Mouse (Mus musculus): ENCODE data around the gene Icam4. TPM values are rescaled to one million over a fixed set of nuclear protein-coding genes. Genes with fewer than 3 reads are reported as not detected.

Icam4 gene
- not detected in 2 replicates for polyA plus RNA-seq (2012; ENCODE audit: insufficient read depth, insufficient read length, low replicate concordance, missing spikeins)

- H3K27ac ChIP-seq (ENCODE audit: insufficient read depth, low read depth, low read length), result peak within 1 kb of the TSS; percentile 25; the same call in 1 of the 2 replicates
- H3K4me1 ChIP-seq (ENCODE audit: control insufficient read depth, insufficient read depth, low read length), result peaks cover 42% of the 10 kb centered on the region
- 4% methylated on average over 37 of the region's 37 CpGs for WGBS
- H3K4me3 ChIP-seq (ENCODE audit: insufficient read depth, low read depth, low read length), result peak within 1 kb of the TSS; percentile 43
- TF ChIP-seq POLR2A (IDR thresholded peaks at IDR 0.05; ENCODE audit: insufficient read depth, low read depth, low read length) (no peak), CTCF (IDR thresholded peaks at IDR 0.05; ENCODE audit: insufficient read depth, low read depth, low read length) (peak; percentile 75; the same call in 1 of the 2 replicates)
These were observed at the start of gene Icam4 for GRCm38 (mm10) chr9:21029291-21030054. Gene Icam4 (plus strand): TSS chr9:21029373.

- no peak overlapping the region for H3K4me3 ChIP-seq (ENCODE audit: insufficient read depth, low read depth, low read length)
- no peak for TF ChIP-seq CTCF (IDR thresholded peaks at IDR 0.05; ENCODE audit: insufficient read depth, low read depth, low read length)
- no peak for TF ChIP-seq POLR2A (IDR thresholded peaks at IDR 0.05; ENCODE audit: insufficient read depth, low read depth, low read length)
- peaks cover 13% of the 10 kb centered on the region for H3K4me1 ChIP-seq (ENCODE audit: control insufficient read depth, insufficient read depth, low read length)
- 90% methylated on average over 7 of the region's 7 CpGs for WGBS
- H3K27ac ChIP-seq (ENCODE audit: insufficient read depth, low read depth, low read length), result no peak overlapping the region
These were observed 49.4 kb upstream of the Icam4 start for GRCm38 (mm10) chr9:20979769-20980168.

GRCm38 (mm10) chr9:20982171-20982570, 47.0 kb upstream of the Icam4 start:
- WGBS, result 75% methylated on average over 3 of the region's 3 CpGs
- Histone ChIP-seq H3K4me1 (ENCODE audit: control insufficient read depth, insufficient read depth, low read length) (0 out of 2 replicates have a peak, but pooled peaks cover 2% of the 10 kb centered on the region), H3K27ac (ENCODE audit: insufficient read depth, low read depth, low read length) (no peak overlapping the region)

GRCm38 (mm10) chr9:20983169-20983568, 46.0 kb upstream of the Icam4 start:
- Histone ChIP-seq H3K27ac (ENCODE audit: insufficient read depth, low read depth, low read length) (no peak overlapping the region), H3K4me1 (ENCODE audit: control insufficient read depth, insufficient read depth, low read length) (0 out of 2 replicates have a peak, but pooled peaks cover 2% of the 10 kb centered on the region), H3K4me3 (ENCODE audit: insufficient read depth, low read depth, low read length) (no peak overlapping the region)
- WGBS, result 74% methylated on average over 5 of the region's 5 CpGs
- TF ChIP-seq CTCF (IDR thresholded peaks at IDR 0.05; ENCODE audit: insufficient read depth, low read depth, low read length), result no peak
- no peak for TF ChIP-seq POLR2A (IDR thresholded peaks at IDR 0.05; ENCODE audit: insufficient read depth, low read depth, low read length)

More at GRCm38 (mm10) chr9:20982171-20982570, 47.0 kb upstream of the Icam4 start:
- no peak overlapping the region for H3K4me3 ChIP-seq (ENCODE audit: insufficient read depth, low read depth, low read length)
- no peak for TF ChIP-seq CTCF (IDR thresholded peaks at IDR 0.05; ENCODE audit: insufficient read depth, low read depth, low read length)
- TF ChIP-seq POLR2A (IDR thresholded peaks at IDR 0.05; ENCODE audit: insufficient read depth, low read depth, low read length), result no peak

GRCm38 (mm10) chr9:20986952-20987686, 42.1 kb upstream of the Icam4 start:
- TF ChIP-seq CTCF (IDR thresholded peaks at IDR 0.05; ENCODE audit: insufficient read depth, low read depth, low read length) (no peak), POLR2A (IDR thresholded peaks at IDR 0.05; ENCODE audit: insufficient read depth, low read depth, low read length) (no peak)
- H3K27ac ChIP-seq (ENCODE audit: insufficient read depth, low read depth, low read length), result no peak overlapping the region
- peaks cover 4% of the 10 kb centered on the region; the same call in 1 of the 2 replicates for H3K4me1 ChIP-seq (ENCODE audit: control insufficient read depth, insufficient read depth, low read length)
- WGBS, result 56% methylated on average over 15 of the region's 15 CpGs
- no peak overlapping the region for H3K4me3 ChIP-seq (ENCODE audit: insufficient read depth, low read depth, low read length)

GRCm38 (mm10) chr9:20987953-20988352, 41.2 kb upstream of the Icam4 start:
- H3K4me1 ChIP-seq (ENCODE audit: control insufficient read depth, insufficient read depth, low read length), result peaks cover 4% of the 10 kb centered on the region; the same call in 1 of the 2 replicates
- H3K27ac ChIP-seq (ENCODE audit: insufficient read depth, low read depth, low read length), result no peak overlapping the region
- WGBS, result 31% methylated on average over 7 of the region's 7 CpGs
- TF ChIP-seq CTCF (IDR thresholded peaks at IDR 0.05; ENCODE audit: insufficient read depth, low read depth, low read length) (no peak), POLR2A (IDR thresholded peaks at IDR 0.05; ENCODE audit: insufficient read depth, low read depth, low read length) (no peak)
- H3K4me3 ChIP-seq (ENCODE audit: insufficient read depth, low read depth, low read length), result no peak overlapping the region

GRCm38 (mm10) chr9:20990861-20991260, 38.3 kb upstream of the Icam4 start:
- no peak overlapping the region for H3K27ac ChIP-seq (ENCODE audit: insufficient read depth, low read depth, low read length)
- H3K4me1 ChIP-seq (ENCODE audit: control insufficient read depth, insufficient read depth, low read length), result peaks cover 4% of the 10 kb centered on the region; the same call in 1 of the 2 replicates
- TF ChIP-seq CTCF (IDR thresholded peaks at IDR 0.05; ENCODE audit: insufficient read depth, low read depth, low read length), result no peak
- TF ChIP-seq POLR2A (IDR thresholded peaks at IDR 0.05; ENCODE audit: insufficient read depth, low read depth, low read length), result no peak
- 25% methylated on average over 10 of the region's 10 CpGs for whole genome bisulfite sequencing
- no peak overlapping the region for H3K4me3 ChIP-seq (ENCODE audit: insufficient read depth, low read depth, low read length)

GRCm38 (mm10) chr9:20991587-20991986, 37.6 kb upstream of the Icam4 start:
- Histone ChIP-seq H3K4me1 (ENCODE audit: control insufficient read depth, insufficient read depth, low read length) (peaks cover 4% of the 10 kb centered on the region; the same call in 1 of the 2 replicates), H3K27ac (ENCODE audit: insufficient read depth, low read depth, low read length) (no peak overlapping the region), H3K4me3 (ENCODE audit: insufficient read depth, low read depth, low read length) (no peak overlapping the region)
- 90% methylated on average over 4 of the region's 4 CpGs for WGBS
- TF ChIP-seq CTCF (IDR thresholded peaks at IDR 0.05; ENCODE audit: insufficient read depth, low read depth, low read length), result no peak
- TF ChIP-seq POLR2A (IDR thresholded peaks at IDR 0.05; ENCODE audit: insufficient read depth, low read depth, low read length), result no peak
